9 mouse cellular contexts compared by ENCODE assay signal in the genomic region with DNA sequence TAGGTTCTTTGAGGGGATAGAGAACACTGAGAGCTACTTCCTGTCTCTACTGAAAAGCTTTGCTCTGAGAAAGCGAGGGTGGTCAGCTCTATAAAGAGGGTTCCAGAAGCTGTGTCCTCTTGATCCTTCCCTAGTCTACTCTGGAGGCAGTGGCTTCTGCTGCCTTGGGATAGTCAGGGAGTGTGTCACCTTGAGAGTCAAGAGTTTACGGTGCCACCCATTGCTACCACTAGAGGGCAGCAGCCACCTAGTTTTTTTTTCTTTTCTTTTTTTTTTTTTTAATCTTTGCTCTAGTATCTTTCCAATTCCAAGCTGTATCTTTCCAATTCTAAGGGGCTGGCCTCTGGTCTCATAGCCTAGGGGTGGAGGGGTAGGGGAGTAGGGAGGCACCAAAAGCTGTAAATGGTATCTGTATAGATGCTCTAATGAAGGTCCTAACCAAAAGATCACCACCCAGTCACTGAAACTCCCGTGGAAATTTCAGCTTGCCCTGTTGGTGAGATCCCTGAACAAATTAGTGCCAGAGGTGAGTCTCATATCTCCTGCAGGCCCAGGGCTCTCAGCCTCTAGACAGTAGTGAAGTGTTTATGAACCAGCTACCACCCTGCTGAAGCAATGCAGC. TPM values are rescaled to one million over a fixed set of nuclear protein-coding genes. Genes with fewer than 3 reads are reported as not detected.
DNase-seq lines count a peak whose midpoint lies in the region; ATAC-seq and TF ChIP-seq lines count a peak whose summit lies in the region.
"Had no signal": no experiment of that assay in that cellular context is flagged by ENCODE, and none has a peak within 500 bp of the region (broad histone marks: within the 10 kb centered on the region; RNA-seq: fewer than 3 reads in every experiment).

No protein-coding gene starts in this region.

- DNase-seq in hindbrain, embryonic 11.5 days (ENCODE audit: low spot score) = peak; percentile 80
- DNase-seq in brain, adult 2 months (ENCODE audit: low read depth, low spot score) = peak; percentile 82
- peak; percentile 64 for DNase-seq in forelimb bud, embryonic 11.5 days (ENCODE audit: low read depth, low spot score)
- peak; percentile 43 to 76 for DNase-seq in layer of hippocampus, postnatal 25 days (ENCODE audit: extremely low spot score in 1 of 2, low spot score in 1 of 2)
- DNase-seq in thymus, postnatal 36 days = peak; percentile 61 to 72

- no peak for ATAC-seq in hindbrain, embryonic 11.5 days (ENCODE audit: low FRiP score)
- no peak for ATAC-seq in hindbrain, embryonic 16.5 days
- ATAC-seq in megakaryocyte progenitor cell, adult 5-6 weeks (replicated peaks; ENCODE audit: poor library complexity) = peak; percentile 35

- no peak overlapping the region for H3K27ac ChIP-seq in hindbrain, embryonic 11.5 days (ENCODE audit: low read depth, low read length)
- no peak overlapping the region for H3K27ac ChIP-seq in hindbrain, embryonic 16.5 days (ENCODE audit: low read depth, low read length)
- H3K27ac ChIP-seq: embryonic facial prominence, embryonic 15.5 days had no signal

- no peak overlapping the region for H3K4me2 ChIP-seq in hindbrain, embryonic 11.5 days (replicated peaks; ENCODE audit: low read depth, low read length)
- no peak overlapping the region for H3K4me2 ChIP-seq in hindbrain, embryonic 16.5 days (ENCODE audit: low read length)
- H3K4me2 ChIP-seq: embryonic facial prominence, embryonic 15.5 days had no signal

- peaks cover 56% of the 10 kb centered on the region for H3K27me3 ChIP-seq in hindbrain, embryonic 11.5 days (ENCODE audit: control insufficient read depth, insufficient read depth, low read length)
- peaks cover 58% of the 10 kb centered on the region for H3K27me3 ChIP-seq in hindbrain, embryonic 16.5 days (replicated peaks; ENCODE audit: control insufficient read depth, insufficient read depth, low read length)
- peaks cover 80% of the 10 kb centered on the region for H3K27me3 ChIP-seq in E14TG2a.4 (ENCODE audit: insufficient read depth, low read length)

- no peaks in the 10 kb centered on the region for H3K36me3 ChIP-seq in hindbrain, embryonic 11.5 days (ENCODE audit: control insufficient read depth, insufficient read depth, low read length)
- no peaks in the 10 kb centered on the region for H3K36me3 ChIP-seq in hindbrain, embryonic 16.5 days (ENCODE audit: control insufficient read depth, insufficient read depth, low read length)
- peaks cover 15% of the 10 kb centered on the region; the same call in 1 of the 2 replicates for H3K36me3 ChIP-seq in E14TG2a.4 (ENCODE audit: insufficient read depth, low read length)
- H3K36me3 ChIP-seq: embryonic facial prominence, embryonic 15.5 days had no signal

- H3K9me3 ChIP-seq in hindbrain, embryonic 11.5 days (ENCODE audit: control insufficient read depth, low read length) = no peaks in the 10 kb centered on the region
- H3K9me3 ChIP-seq in hindbrain, embryonic 16.5 days (ENCODE audit: control insufficient read depth, low read length) = no peaks in the 10 kb centered on the region
- no peaks in the 10 kb centered on the region for H3K9me3 ChIP-seq in E14TG2a.4 (ENCODE audit: low read length)
- H3K9me3 ChIP-seq: embryonic facial prominence, embryonic 15.5 days had no signal

- H3K9ac ChIP-seq in hindbrain, embryonic 11.5 days (ENCODE audit: low read depth, low read length) = no peak overlapping the region
- H3K9ac ChIP-seq in hindbrain, embryonic 16.5 days (ENCODE audit: low read depth, low read length) = no peak overlapping the region
- H3K9ac ChIP-seq: embryonic facial prominence, embryonic 15.5 days had no signal

- peak; percentile 82 for TF ChIP-seq CTCF in E14TG2a.4 (conservative IDR thresholded peaks at IDR 0.05; ENCODE audit: low read length)

- 0 out of 2 replicates have a peak, but pooled peaks cover 2% of the 10 kb centered on the region for H3K4me1 ChIP-seq in hindbrain, embryonic 11.5 days (replicated peaks; ENCODE audit: control insufficient read depth, insufficient read depth, low read length)
- peaks cover 20% of the 10 kb centered on the region for H3K4me1 ChIP-seq in hindbrain, embryonic 16.5 days (ENCODE audit: control insufficient read depth, insufficient read depth, low read depth, low read length)
- H3K4me1 ChIP-seq in E14TG2a.4 (replicated peaks; ENCODE audit: low read depth, low read length) = peaks cover 71% of the 10 kb centered on the region

- no peak overlapping the region for H3K4me3 ChIP-seq in hindbrain, embryonic 11.5 days (ENCODE audit: low read depth, low read length)
- no peak overlapping the region for H3K4me3 ChIP-seq in hindbrain, embryonic 16.5 days (ENCODE audit: low read length)
- no peak overlapping the region for H3K4me3 ChIP-seq in E14TG2a.4 (replicated peaks; ENCODE audit: low read length)
- H3K4me3 ChIP-seq: embryonic facial prominence, embryonic 15.5 days had no signal

- WGBS in hindbrain, embryonic 11.5 days = 20% methylated on average over 3 of the region's 3 CpGs
- WGBS in hindbrain, embryonic 16.5 days = 18% methylated on average over 3 of the region's 3 CpGs

RNA-seq across cellular contexts. Expression of a gene that starts 3.3 kb away (rescaled TPM):
- not detected in 2 replicates for polyA plus RNA-seq in hindbrain, embryonic 11.5 days (2014; fragmentation: Nextera tagmentation; extraction: Ambion mirVana)
- polyA plus RNA-seq in hindbrain, embryonic 16.5 days (2015; fragmentation: Nextera tagmentation; extraction: Ambion mirVana) = 0.54 TPM in 1 of 2 replicates, not detected in the other
- 10 to 100 TPM; 55.6 to 64.3 TPM for total RNA-seq in layer of hippocampus, postnatal 25 days (2021)
- 0.47 and 1.3 TPM in 2 replicates for total RNA-seq in megakaryocyte progenitor cell, adult 5-6 weeks (2015)
- total RNA-seq in megakaryocyte progenitor cell, adult 5-6 weeks (2017) = 0.62 TPM in 1 of 2 replicates, not detected in the other

RNA-seq across cellular contexts. Expression of a gene that starts 9.4 kb away (rescaled TPM):
- 7.1 and 7.6 TPM in 2 replicates for polyA plus RNA-seq in hindbrain, embryonic 11.5 days (2014; fragmentation: Nextera tagmentation; extraction: Ambion mirVana)
- polyA plus RNA-seq in hindbrain, embryonic 16.5 days (2015; fragmentation: Nextera tagmentation; extraction: Ambion mirVana) = 3.7 and 3.9 TPM in 2 replicates
- 1 to 10 TPM; 3.3 to 3.8 TPM for total RNA-seq in layer of hippocampus, postnatal 25 days (2021)
- 4.3 and 9.3 TPM in 2 replicates for total RNA-seq in megakaryocyte progenitor cell, adult 5-6 weeks (2015)
- total RNA-seq in megakaryocyte progenitor cell, adult 5-6 weeks (2017) = 4.0 TPM in 2 replicates

RNA-seq across cellular contexts. Expression of a gene that starts 14.7 kb away (rescaled TPM):
- 2.4 and 2.6 TPM in 2 replicates for polyA plus RNA-seq in hindbrain, embryonic 11.5 days (2014; fragmentation: Nextera tagmentation; extraction: Ambion mirVana)
- polyA plus RNA-seq in hindbrain, embryonic 16.5 days (2015; fragmentation: Nextera tagmentation; extraction: Ambion mirVana) = 2.4 and 2.6 TPM in 2 replicates
- total RNA-seq in layer of hippocampus, postnatal 25 days (2021) = 1 to 10 TPM; 5.4 to 8.1 TPM
- total RNA-seq in megakaryocyte progenitor cell, adult 5-6 weeks (2015) = 1.5 and 5.0 TPM in 2 replicates
- total RNA-seq in megakaryocyte progenitor cell, adult 5-6 weeks (2017) = 1.8 and 3.0 TPM in 2 replicates

Comparison
In these comparisons a context has a peak if more than half of its experiments do, and no peak if none do; other contexts are left out.
1. RNA of a gene that starts 3.3 kb away (total RNA-seq): 55.6 to 64.3 TPM in layer of hippocampus, postnatal 25 days; 0.47 to 1.3 TPM in megakaryocyte progenitor cell, adult 5-6 weeks; every median in the first group is over 10 times any median in the second.
2. Peak in every context shown above with its lines, with median percentiles within 50 percentile points of each other: DNase-seq.